Mouse (Mus musculus) layer of hippocampus, adult 9-10 months (tissue): ENCODE data around the gene Irx2.

Source experiments
- DNase-seq: peaks from one replicate; pipeline ENCODE4 v3.0.0; 2022; ENCODE audit warnings: low spot score

Irx2 gene

GRCm38 (mm10) chr13:72637536-72637935 is 8.9 kb downstream of the Irx2 start:
- no peak for DNase-seq

- no peak for DNase-seq
Observed at GRCm38 (mm10) chr13:72638401-72639130, 9.9 kb downstream of the Irx2 start.

- no peak for DNase-seq
Observed at GRCm38 (mm10) chr13:72639441-72640130, 11.0 kb downstream of the Irx2 start.

GRCm38 (mm10) chr13:72640131-72640521 is 11.5 kb downstream of the Irx2 start:
- no peak for DNase-seq

- DNase-seq: no peak
Observed at GRCm38 (mm10) chr13:72656447-72656846, 27.8 kb downstream of the Irx2 start.

- no peak for DNase-seq
Observed at GRCm38 (mm10) chr13:72675826-72676225, 47.2 kb downstream of the Irx2 start.
